Mouse (Mus musculus) ES-CJ7 (cell line): ENCODE data around the gene Ubl7.

Source experiments
- DNase-seq: peaks from one replicate; pipeline ENCODE4 v3.0.0; 2011; ENCODE audit warnings: low read depth, low spot score

The Ubl7 gene

DNA sequence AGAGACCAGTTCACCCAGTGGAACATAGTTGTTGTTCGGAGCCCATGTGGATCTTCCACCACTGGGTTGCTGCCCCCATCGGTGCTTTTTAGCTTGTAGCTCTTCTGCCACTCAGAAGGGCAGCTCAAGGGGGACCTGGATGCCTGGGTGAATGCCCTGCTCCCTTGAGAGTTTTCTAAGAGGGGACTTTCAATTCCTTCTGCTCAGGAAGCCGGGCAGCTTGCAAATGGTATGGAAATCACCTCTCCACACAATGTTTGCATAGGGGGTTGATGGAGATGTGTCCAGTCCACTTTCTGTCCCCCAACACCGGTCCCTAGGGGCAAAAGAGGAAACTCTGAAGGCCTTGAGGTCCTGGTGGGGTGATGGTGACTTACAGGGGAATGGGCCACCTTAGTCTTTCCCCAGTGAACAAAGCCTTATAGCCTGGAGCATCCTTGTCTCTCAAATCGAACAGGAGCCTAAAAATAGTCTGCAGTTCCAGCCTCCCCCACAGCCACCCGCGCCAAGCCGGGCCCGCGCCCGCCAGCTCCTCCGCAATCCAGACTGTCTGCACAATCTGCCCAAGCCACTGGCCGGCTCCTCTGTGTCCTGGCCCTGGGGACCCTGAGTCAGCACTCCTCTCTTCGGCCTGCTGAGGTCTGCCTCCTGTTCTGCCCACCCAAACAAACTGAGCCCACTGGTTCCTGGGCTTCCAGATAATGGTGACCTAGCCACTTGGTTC, 56.6 kb downstream of the Ubl7 start:
- peak; percentile 21 for DNase-seq

GRCm38 (mm10) chr9:57968166-57968771, 57.5 kb downstream of the Ubl7 start:
- DNase-seq, result no peak

DNA sequence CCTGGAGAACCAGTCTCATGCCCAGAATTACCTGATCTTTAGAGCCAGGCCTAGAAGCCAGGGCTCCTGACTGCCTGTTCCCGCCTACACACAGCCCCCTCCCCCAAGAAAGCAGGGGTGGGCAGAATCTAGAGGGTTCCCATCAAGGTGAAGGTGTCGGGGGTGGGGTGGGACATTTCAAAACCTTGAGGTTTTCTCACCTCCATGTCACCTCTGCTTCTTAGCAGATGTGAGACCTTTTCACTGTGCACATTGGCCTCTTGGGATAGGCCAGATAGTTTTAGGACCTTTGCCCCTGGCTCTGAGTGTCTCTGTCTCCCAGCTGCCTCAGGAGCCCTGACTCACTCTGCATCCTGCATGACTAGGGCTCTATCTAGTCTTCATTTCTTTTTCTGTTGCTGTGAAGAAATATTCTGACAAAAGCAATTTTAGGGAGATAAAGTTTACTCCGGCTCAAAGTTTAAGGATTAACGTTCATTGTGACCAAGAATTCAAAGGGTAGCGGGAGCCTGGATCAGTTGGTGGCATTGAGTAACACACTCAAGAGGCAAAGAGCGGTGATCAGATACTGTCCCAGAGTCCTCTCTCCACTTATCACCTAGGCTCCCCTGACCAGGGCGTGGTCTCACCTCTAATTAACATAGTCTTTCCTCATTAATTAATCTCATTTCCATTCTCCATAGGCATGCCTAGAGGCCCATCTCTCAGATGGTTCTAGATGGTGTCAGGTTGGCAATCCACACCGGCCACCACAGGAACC, 58.2 kb downstream of the Ubl7 start:
- DNase-seq, result peak; percentile 11

DNA sequence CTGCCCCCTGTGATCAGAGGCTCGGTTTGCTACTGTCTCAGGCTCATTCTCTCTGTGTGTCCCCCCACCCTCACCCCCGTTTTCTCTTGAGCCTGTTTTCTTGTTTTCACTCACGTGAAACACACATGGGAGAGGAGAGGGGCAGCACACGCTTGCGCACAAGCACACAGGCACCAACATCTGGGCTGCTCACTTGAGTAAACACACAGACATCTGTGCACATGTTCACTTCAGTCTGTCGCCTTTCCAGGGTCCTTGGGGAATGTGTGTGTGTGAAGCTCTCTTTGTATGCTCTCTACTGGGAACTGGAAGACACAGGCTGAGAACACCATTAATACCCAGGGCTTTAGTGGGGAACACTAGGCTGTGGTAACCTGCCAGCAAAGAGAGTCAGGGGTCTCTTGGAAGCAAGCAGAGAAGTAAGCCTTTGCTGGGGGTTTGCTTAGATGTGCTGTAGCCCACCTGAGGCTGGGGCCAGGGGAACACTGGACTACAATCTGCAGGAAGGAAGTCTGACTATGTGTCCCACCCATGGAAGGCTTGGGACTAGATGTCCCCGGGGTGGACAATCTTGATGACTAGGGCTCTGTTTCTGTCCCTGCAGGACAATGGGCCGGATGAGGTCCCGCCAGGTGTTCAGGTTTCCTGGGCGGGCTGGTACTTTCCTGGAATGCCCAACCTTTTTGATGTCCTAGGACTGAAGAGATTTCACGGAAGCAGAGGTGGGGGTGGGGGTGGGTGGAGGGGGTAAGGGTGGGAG, 59.1 kb downstream of the Ubl7 start:
- no peak for DNase-seq

GRCm38 (mm10) chr9:57971413-57971812, 60.6 kb downstream of the Ubl7 start:
- no peak for DNase-seq

GRCm38 (mm10) chr9:57972141-57972591, 61.4 kb downstream of the Ubl7 start:
- no peak for DNase-seq

DNA sequence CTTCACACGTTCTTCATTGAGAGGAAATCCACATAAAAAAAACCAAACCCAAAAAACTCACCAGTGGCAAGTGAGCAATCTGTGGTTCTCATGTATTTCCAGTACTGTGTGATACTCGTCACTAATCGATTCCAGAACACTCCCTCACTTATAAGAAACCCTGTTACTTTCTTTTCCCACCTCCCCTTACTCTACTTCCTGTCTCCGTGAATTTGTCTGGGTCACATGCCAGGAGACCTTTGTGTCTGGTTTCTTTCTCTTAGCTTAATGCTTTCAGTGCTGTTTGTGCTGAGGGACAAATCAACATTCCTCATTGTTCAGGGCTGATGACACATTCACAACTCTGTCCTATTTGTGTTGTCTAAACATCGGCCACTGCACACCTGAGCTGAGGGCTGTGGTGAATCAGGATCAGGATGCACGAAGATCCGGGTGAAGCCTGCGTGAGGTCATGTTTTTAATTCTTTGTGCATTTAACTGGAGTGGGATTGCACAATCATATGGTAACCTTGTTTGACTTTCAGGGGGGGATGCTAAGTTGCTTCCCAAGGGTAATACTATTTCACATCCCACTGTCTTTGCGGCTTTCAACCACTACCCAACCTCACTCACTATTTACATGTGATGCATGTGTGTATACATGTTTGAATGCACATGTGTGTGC, 62.1 kb downstream of the Ubl7 start:
- no peak for DNase-seq

DNA sequence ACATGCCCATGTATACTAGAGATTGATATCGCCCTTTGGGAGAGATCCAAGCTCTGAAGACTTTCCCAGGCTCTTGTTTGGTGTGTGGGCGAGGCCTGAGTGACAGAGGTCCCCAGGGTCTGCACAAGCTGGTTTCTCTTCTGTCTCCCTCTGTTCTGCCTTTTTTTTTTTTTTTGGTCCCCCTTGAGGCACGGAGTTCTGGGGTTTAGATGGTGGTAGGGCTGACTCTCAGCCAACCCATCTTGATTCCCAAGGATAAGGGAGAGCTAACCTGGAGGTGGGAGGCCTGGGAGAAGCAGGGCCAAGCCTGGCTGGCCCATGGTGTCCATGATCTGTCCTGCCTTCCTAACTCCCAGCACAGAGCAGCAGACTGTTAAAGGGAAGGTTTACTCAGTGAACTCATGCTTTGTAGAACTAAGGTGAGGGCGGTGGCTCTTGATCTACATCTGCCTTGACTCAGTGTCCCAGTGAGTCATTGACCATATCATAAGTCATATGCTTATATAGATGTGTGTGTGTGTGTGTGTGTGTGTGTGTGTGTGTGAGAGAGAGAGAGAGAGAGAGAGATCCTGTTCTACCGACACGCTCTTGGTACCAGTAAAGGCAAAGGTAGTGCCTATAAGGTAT, 62.8 kb downstream of the Ubl7 start:
- DNase-seq, result no peak

DNA sequence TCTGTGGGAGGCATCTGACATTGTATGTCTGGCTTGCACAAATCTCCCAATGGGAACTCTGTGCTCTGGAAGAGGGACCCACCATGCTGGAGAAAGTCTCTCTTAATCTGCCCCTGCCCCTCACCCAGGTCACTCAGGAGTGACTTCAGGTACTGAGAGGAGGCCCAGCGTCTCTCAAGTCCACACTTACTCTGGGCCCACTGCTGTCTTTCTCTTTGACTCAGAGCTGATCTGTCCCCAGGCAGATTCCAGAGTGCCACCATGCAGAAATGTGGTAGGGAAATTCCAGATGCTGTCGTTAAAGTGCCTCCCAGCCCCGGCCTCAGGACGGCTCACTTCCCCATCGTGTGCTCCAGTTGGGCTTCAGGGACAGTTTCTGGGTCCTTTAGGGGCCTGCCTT, 63.4 kb downstream of the Ubl7 start:
- no peak for DNase-seq

DNA sequence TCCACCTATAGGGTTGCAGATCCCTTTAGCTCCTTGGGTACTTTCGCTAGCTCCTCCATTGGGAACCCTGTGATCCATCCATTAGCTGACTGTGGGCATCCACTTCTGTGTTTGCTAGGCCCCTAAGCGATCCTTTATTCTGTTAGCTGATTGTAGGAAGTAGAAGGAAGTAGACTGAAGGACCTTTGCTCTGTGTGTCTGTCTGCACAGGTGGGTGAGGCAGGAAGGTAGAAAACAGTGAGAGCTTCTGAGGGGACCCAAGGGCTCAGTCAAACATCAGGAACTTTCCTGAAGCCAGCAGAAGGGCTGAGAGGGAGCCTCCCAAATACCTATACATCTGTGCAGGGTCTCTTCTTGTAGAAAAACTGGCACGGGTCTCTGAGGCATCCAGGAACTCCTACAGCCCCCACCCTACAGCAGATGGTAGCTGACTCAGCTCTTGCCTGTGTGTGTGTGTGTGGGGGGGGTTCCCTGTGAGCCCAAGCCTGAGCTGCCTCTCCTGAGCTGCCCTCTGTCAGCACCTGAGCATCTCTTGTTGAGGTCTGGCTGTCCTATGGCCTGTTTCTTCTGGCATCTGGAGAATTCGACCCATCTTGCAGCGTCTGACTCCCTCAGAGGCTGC, 64.5 kb downstream of the Ubl7 start:
- no peak for DNase-seq

GRCm38 (mm10) chr9:57978025-57978424, 67.2 kb downstream of the Ubl7 start:
- DNase-seq, result no peak

DNA sequence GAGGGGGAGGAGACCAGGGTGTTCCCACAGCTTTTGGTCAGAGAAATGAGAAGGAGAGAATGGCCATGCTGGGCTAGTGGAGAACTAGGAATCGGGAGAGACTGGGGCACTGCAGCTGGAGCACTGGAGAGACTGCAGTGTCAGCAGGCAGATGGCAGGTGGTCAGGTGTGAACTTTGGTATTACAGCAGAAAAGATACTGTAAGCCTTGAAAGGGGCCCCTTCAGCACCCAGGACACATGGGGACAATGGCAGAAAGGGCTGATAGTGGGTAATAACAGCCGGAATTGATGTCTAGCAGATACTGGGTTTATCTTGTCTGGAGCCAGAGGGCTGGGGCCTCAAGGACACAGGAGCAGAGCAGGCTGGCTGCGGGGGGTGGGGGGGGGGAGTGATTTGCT, 68.1 kb downstream of the Ubl7 start:
- no peak for DNase-seq
